Mouse (Mus musculus): Measurements from ENCODE around the gene Tmem94. TPM values are rescaled to one million over a fixed set of nuclear protein-coding genes. Genes with fewer than 3 reads are reported as not detected.

Gene Tmem94
- polyA plus RNA-seq, 1 experiment from 2014 or later = 21.4 TPM

DNA sequence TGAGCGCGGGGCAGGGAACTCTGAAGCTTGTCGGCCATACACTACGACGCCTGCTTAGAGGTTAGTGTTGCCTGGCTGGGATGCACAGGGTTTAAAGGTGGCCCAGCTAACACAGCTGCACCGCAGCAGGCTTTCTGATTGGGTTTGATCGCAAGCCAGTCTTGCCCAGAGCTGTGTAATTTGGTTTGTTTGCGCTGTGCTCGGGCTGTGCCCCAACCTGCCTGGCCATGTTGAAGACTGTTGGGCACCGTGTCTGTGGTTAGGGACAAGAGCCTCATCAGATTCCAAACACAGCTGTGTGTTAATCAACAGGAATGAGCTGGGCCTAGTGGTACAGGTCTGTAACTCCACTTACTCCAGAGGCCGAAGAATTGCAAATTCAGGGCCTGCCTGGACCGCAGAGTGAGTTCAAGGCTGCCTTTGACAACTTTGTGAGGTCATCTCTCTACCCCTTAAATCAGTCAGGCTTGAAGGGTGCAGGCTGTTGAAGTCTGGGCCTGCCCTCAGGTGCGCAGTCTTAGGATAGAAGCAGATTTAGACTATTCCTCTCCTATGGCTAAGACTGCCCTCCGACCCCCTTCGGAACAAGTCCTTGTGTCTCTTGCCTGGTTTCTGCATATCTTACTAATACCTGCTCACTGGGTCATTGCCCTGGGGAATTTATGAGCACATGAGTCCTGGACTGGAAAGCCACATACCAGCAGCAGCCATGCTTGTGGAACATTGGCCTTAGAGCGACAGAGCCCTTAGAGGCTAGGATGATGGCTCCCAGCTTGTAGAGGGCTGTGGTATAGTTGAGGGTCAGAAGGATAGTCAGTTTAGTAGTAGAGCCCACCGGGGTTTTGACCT is 12.5 kb downstream of the Tmem94 start:
- Histone ChIP-seq H3K9me3 (replicated peaks; ENCODE audit: control insufficient read depth, low read length) (no peaks in the 10 kb centered on the region), H3K36me3 (ENCODE audit: control insufficient read depth, insufficient read depth, low read length) (no peaks in the 10 kb centered on the region), H3K9ac (ENCODE audit: low read length) (no peak overlapping the region), H3K4me2 (ENCODE audit: low read depth, low read length) (peak overlapping the region; percentile 14; the same call in 1 of the 2 replicates), H3K27me3 (ENCODE audit: control insufficient read depth, insufficient read depth, low read length) (no peaks in the 10 kb centered on the region), H3K4me3 (replicated peaks; ENCODE audit: low read length) (no peak overlapping the region), H3K27ac (ENCODE audit: low read length) (peak overlapping the region; percentile 86), H3K4me1 (ENCODE audit: control insufficient read depth, insufficient read depth, low read length) (peaks cover 60% of the 10 kb centered on the region)
- ATAC-seq (ENCODE audit: insufficient read depth, low FRiP score) = peak; percentile 18; the same call in 1 of the 2 replicates
- 78% methylated on average over 17 of the region's 17 CpGs for WGBS

GRCm38 (mm10) chr11:115779038-115779571 is 13.9 kb downstream of the Tmem94 start:
- Histone ChIP-seq H3K27me3 (ENCODE audit: control insufficient read depth, insufficient read depth, low read length) (no peaks in the 10 kb centered on the region), H3K4me1 (ENCODE audit: control insufficient read depth, insufficient read depth, low read length) (peaks cover 60% of the 10 kb centered on the region)
- WGBS = 5% methylated on average over 9 of the region's 9 CpGs

GRCm38 (mm10) chr11:115780141-115781070 is 15.2 kb downstream of the Tmem94 start:
- peaks cover 56% of the 10 kb centered on the region for H3K4me1 ChIP-seq (ENCODE audit: control insufficient read depth, insufficient read depth, low read length)
- no peaks in the 10 kb centered on the region for H3K27me3 ChIP-seq (ENCODE audit: control insufficient read depth, insufficient read depth, low read length)
- no peaks in the 10 kb centered on the region for H3K36me3 ChIP-seq (ENCODE audit: control insufficient read depth, insufficient read depth, low read length)
- no peak overlapping the region for H3K4me3 ChIP-seq (replicated peaks; ENCODE audit: low read length)
- no peak overlapping the region for H3K4me2 ChIP-seq (ENCODE audit: low read depth, low read length)
- H3K9ac ChIP-seq (ENCODE audit: low read length) = peak overlapping the region; percentile 39
- no peak for ATAC-seq (ENCODE audit: insufficient read depth, low FRiP score)
- WGBS = 33% methylated on average over 20 of the region's 20 CpGs
- H3K9me3 ChIP-seq (replicated peaks; ENCODE audit: control insufficient read depth, low read length) = no peaks in the 10 kb centered on the region
- peak overlapping the region; percentile 91 for H3K27ac ChIP-seq (ENCODE audit: low read length)

More at GRCm38 (mm10) chr11:115779038-115779571, 13.9 kb downstream of the Tmem94 start:
- ATAC-seq (ENCODE audit: insufficient read depth, low FRiP score) = peak; percentile 96
- peak overlapping the region; percentile 91 for H3K27ac ChIP-seq (ENCODE audit: low read length)
- H3K9ac ChIP-seq (ENCODE audit: low read length) = peak overlapping the region; percentile 34; the same call in 1 of the 2 replicates
- no peaks in the 10 kb centered on the region for H3K9me3 ChIP-seq (replicated peaks; ENCODE audit: control insufficient read depth, low read length)
- H3K36me3 ChIP-seq (ENCODE audit: control insufficient read depth, insufficient read depth, low read length) = no peaks in the 10 kb centered on the region
- peak overlapping the region; percentile 26 for H3K4me2 ChIP-seq (ENCODE audit: low read depth, low read length)
- no peak overlapping the region for H3K4me3 ChIP-seq (replicated peaks; ENCODE audit: low read length)

GRCm38 (mm10) chr11:115786473-115786872 is 21.2 kb downstream of the Tmem94 start:
- Histone ChIP-seq H3K4me3 (replicated peaks; ENCODE audit: low read length) (no peak overlapping the region), H3K4me2 (ENCODE audit: low read depth, low read length) (no peak overlapping the region), H3K9me3 (replicated peaks; ENCODE audit: control insufficient read depth, low read length) (no peaks in the 10 kb centered on the region), H3K27ac (ENCODE audit: low read length) (no peak overlapping the region), H3K27me3 (ENCODE audit: control insufficient read depth, insufficient read depth, low read length) (no peaks in the 10 kb centered on the region), H3K9ac (ENCODE audit: low read length) (no peak overlapping the region), H3K4me1 (ENCODE audit: control insufficient read depth, insufficient read depth, low read length) (0 out of 2 replicates have a peak, but pooled peaks cover 4% of the 10 kb centered on the region), H3K36me3 (ENCODE audit: control insufficient read depth, insufficient read depth, low read length) (peaks cover 5% of the 10 kb centered on the region; the same call in 1 of the 2 replicates)
- 65% methylated on average over 6 of the region's 6 CpGs for WGBS
- ATAC-seq (ENCODE audit: insufficient read depth, low FRiP score) = no peak

- ATAC-seq (ENCODE audit: insufficient read depth, low FRiP score) = no peak
- no peak overlapping the region for H3K9ac ChIP-seq (ENCODE audit: low read length)
- H3K4me2 ChIP-seq (ENCODE audit: low read depth, low read length) = no peak overlapping the region
- no peaks in the 10 kb centered on the region for H3K9me3 ChIP-seq (replicated peaks; ENCODE audit: control insufficient read depth, low read length)
- no peaks in the 10 kb centered on the region for H3K27me3 ChIP-seq (ENCODE audit: control insufficient read depth, insufficient read depth, low read length)
- peaks cover 9% of the 10 kb centered on the region; the same call in 1 of the 2 replicates for H3K36me3 ChIP-seq (ENCODE audit: control insufficient read depth, insufficient read depth, low read length)
- H3K4me3 ChIP-seq (replicated peaks; ENCODE audit: low read length) = no peak overlapping the region
- H3K4me1 ChIP-seq (ENCODE audit: control insufficient read depth, insufficient read depth, low read length) = 0 out of 2 replicates have a peak, but pooled peaks cover 3% of the 10 kb centered on the region
- WGBS = 91% methylated on average over 7 of the region's 7 CpGs
- no peak overlapping the region for H3K27ac ChIP-seq (ENCODE audit: low read length)
Measured at GRCm38 (mm10) chr11:115789787-115790186, 24.6 kb downstream of the Tmem94 start.

DNA sequence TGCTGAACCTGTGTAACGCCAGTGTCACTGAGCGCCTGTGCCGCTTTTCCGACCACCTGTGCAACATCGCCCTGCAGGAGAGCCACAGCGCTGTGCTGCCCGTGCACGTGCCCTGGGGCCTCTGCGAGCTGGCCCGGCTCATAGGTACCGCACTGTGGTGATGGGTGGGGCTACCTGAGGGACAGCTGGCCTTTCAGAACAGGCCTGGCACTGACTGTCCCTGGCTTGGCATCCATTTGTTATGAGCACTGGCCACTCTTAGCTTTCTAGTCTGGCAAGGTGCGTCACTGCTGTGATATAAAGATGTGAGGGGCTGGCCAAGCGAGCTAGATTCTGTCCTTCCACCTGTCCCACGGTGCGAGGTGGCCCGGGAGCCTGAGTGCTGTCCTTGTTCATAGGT is 26.7 kb downstream of the Tmem94 start:
- ATAC-seq (ENCODE audit: insufficient read depth, low FRiP score) = no peak
- H3K27ac ChIP-seq (ENCODE audit: low read length) = no peak overlapping the region
- no peaks in the 10 kb centered on the region for H3K27me3 ChIP-seq (ENCODE audit: control insufficient read depth, insufficient read depth, low read length)
- no peak overlapping the region for H3K4me2 ChIP-seq (ENCODE audit: low read depth, low read length)
- H3K36me3 ChIP-seq (ENCODE audit: control insufficient read depth, insufficient read depth, low read length) = peaks cover 14% of the 10 kb centered on the region; the same call in 1 of the 2 replicates
- 92% methylated on average over 16 of the region's 16 CpGs for WGBS
- H3K9ac ChIP-seq (ENCODE audit: low read length) = no peak overlapping the region
- H3K9me3 ChIP-seq (replicated peaks; ENCODE audit: control insufficient read depth, low read length) = no peaks in the 10 kb centered on the region
- H3K4me1 ChIP-seq (ENCODE audit: control insufficient read depth, insufficient read depth, low read length) = no peaks in the 10 kb centered on the region
- no peak overlapping the region for H3K4me3 ChIP-seq (replicated peaks; ENCODE audit: low read length)

- WGBS = 87% methylated on average over 14 of the region's 14 CpGs
- H3K4me2 ChIP-seq (ENCODE audit: low read depth, low read length) = no peak overlapping the region
- H3K27me3 ChIP-seq (ENCODE audit: control insufficient read depth, insufficient read depth, low read length) = no peaks in the 10 kb centered on the region
- peaks cover 14% of the 10 kb centered on the region; the same call in 1 of the 2 replicates for H3K36me3 ChIP-seq (ENCODE audit: control insufficient read depth, insufficient read depth, low read length)
- no peak overlapping the region for H3K9ac ChIP-seq (ENCODE audit: low read length)
- no peak overlapping the region for H3K27ac ChIP-seq (ENCODE audit: low read length)
- H3K4me3 ChIP-seq (replicated peaks; ENCODE audit: low read length) = no peak overlapping the region
- H3K4me1 ChIP-seq (ENCODE audit: control insufficient read depth, insufficient read depth, low read length) = no peaks in the 10 kb centered on the region
- no peak for ATAC-seq (ENCODE audit: insufficient read depth, low FRiP score)
- no peaks in the 10 kb centered on the region for H3K9me3 ChIP-seq (replicated peaks; ENCODE audit: control insufficient read depth, low read length)
Measured at GRCm38 (mm10) chr11:115792353-115792752, 27.1 kb downstream of the Tmem94 start.

- no peak for ATAC-seq (ENCODE audit: insufficient read depth, low FRiP score)
- no peak overlapping the region for H3K27ac ChIP-seq (ENCODE audit: low read length)
- H3K4me2 ChIP-seq (ENCODE audit: low read depth, low read length) = no peak overlapping the region
- H3K9ac ChIP-seq (ENCODE audit: low read length) = no peak overlapping the region
- peaks cover 33% of the 10 kb centered on the region for H3K36me3 ChIP-seq (ENCODE audit: control insufficient read depth, insufficient read depth, low read length)
- WGBS = 81% methylated on average over 15 of the region's 15 CpGs
- H3K4me1 ChIP-seq (ENCODE audit: control insufficient read depth, insufficient read depth, low read length) = no peaks in the 10 kb centered on the region
- no peaks in the 10 kb centered on the region for H3K9me3 ChIP-seq (replicated peaks; ENCODE audit: control insufficient read depth, low read length)
- H3K4me3 ChIP-seq (replicated peaks; ENCODE audit: low read length) = no peak overlapping the region
- no peaks in the 10 kb centered on the region for H3K27me3 ChIP-seq (ENCODE audit: control insufficient read depth, insufficient read depth, low read length)
Measured at GRCm38 (mm10) chr11:115796898-115797297, 31.7 kb downstream of the Tmem94 start.

Measured in stomach, embryonic 16.5 days (tissue).